Mouse (Mus musculus): ENCODE data around the gene Arrdc2. TPM values are rescaled to one million over a fixed set of nuclear protein-coding genes. Genes with fewer than 3 reads are reported as not detected.
"Not testable (repeated sequence)": the region's sequence is repeated elsewhere in the genome, so short reads cannot be mapped to it uniquely, and the experiment has no call there.

Gene Arrdc2
- polyA plus RNA-seq, 1 experiment: 17.1 TPM

DNA sequence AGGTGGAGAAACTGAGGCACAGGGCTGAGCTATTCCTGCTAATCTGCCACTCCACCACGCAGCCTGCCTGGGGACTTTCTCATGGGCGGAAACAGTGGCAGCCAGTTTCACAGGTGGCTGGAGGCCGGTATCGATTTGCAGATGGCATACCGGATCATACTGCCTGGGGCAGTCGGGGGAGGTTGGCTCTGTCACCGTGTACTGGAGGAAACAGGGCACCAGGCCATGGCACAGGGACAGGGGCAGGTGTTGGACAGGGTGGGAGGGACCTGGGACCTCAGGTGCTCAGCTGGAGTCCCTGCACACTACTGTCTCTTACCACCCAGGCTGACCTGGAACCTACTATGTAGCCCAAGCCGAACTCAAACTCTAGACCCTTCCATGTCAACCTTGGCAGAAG is 13.7 kb downstream of the Arrdc2 start:
- Histone ChIP-seq H3K4me3 (ENCODE audit: control insufficient read depth, low read depth, low read length) (no peak overlapping the region), H3K4me1 (ENCODE audit: control insufficient read depth, insufficient read depth, low read length) (peaks cover 9% of the 10 kb centered on the region), H3K27me3 (ENCODE audit: control insufficient read depth, insufficient read depth, low read length) (no peaks in the 10 kb centered on the region), H3K36me3 (ENCODE audit: control insufficient read depth, insufficient read depth, low read length) (no peaks in the 10 kb centered on the region), H3K27ac (ENCODE audit: control insufficient read depth, insufficient read depth, low read depth, low read length) (no peak overlapping the region)
- TF ChIP-seq POLR2A (IDR thresholded peaks at IDR 0.05; ENCODE audit: control insufficient read depth, low read depth, low read length) (no peak), CTCF (IDR thresholded peaks at IDR 0.05; ENCODE audit: control insufficient read depth, insufficient read depth, insufficient replicate concordance, low read depth, low read length) (no peak)

DNA sequence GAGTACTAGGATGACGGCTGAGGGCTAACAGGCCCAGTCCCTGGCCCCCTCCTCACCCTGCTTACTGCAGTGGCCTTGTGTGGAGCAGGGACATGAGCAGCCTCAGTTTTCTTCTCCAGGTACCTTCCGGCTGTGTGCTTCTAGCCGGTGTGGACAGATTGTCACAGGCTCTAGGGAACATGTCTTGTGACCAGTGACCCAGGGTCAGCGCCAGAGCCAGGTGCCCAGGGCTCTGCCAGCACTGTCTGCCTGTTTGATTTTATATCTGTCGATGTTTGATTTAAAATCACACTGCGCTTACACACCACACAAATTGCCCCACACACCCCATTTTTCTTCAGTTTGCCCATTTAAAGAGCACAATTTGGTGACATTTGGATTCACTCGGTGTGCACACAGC is 15.7 kb downstream of the Arrdc2 start:
- TF ChIP-seq CTCF (IDR thresholded peaks at IDR 0.05; ENCODE audit: control insufficient read depth, insufficient read depth, insufficient replicate concordance, low read depth, low read length) (no peak), POLR2A (IDR thresholded peaks at IDR 0.05; ENCODE audit: control insufficient read depth, low read depth, low read length) (no peak)
- Histone ChIP-seq H3K4me1 (ENCODE audit: control insufficient read depth, insufficient read depth, low read length) (peaks cover 14% of the 10 kb centered on the region), H3K27ac (ENCODE audit: control insufficient read depth, insufficient read depth, low read depth, low read length) (no peak overlapping the region), H3K36me3 (ENCODE audit: control insufficient read depth, insufficient read depth, low read length) (no peaks in the 10 kb centered on the region), H3K27me3 (ENCODE audit: control insufficient read depth, insufficient read depth, low read length) (no peaks in the 10 kb centered on the region), H3K4me3 (ENCODE audit: control insufficient read depth, low read depth, low read length) (no peak overlapping the region)

DNA sequence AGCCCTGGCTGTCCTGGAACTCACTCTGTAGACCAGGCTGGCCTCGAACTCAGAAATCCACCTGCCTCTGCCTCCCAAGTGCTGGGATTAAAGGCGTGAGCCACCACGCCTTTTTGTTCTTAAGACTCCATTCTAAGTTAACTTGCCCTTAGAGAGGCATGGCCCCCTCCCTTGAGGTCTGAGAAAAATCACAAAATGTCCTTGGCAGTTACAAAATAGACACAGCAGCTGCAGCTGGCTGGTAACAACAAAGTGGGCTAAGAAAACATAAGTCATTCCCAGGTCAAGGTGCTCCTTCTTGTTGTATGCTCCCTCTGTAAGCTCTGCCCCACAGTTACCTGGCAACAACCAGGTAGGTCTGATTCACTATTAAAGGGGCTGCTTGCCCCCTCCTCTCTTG is 16.9 kb downstream of the Arrdc2 start:
- not testable (repeated sequence) for H3K27ac ChIP-seq (ENCODE audit: control insufficient read depth, insufficient read depth, low read depth, low read length); H3K4me3 ChIP-seq (ENCODE audit: control insufficient read depth, low read depth, low read length); H3K36me3 ChIP-seq (ENCODE audit: control insufficient read depth, insufficient read depth, low read length); H3K27me3 ChIP-seq (ENCODE audit: control insufficient read depth, insufficient read depth, low read length)
- H3K4me1 ChIP-seq (ENCODE audit: control insufficient read depth, insufficient read depth, low read length): peaks cover 14% of the 10 kb centered on the region

DNA sequence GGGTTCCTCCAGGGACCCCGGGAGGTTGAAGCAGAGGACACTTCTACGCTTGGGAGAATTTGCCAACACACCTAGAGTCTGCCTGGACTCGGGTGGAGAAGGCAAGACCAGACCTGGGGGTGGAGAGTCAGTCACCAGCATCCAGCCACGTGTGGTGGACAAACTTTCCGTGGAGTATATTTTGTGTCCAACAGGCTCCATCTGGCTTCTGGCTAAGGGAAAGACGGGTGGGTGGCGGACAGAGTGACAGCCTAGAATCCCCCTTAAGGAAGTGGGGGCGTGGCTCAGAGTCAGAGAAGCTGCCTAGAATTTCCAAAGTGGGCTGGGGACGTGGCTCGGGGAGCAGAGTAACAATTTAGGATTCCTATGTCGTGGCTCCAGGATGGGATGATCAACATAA is 17.5 kb downstream of the Arrdc2 start:
- TF ChIP-seq CTCF (IDR thresholded peaks at IDR 0.05; ENCODE audit: control insufficient read depth, insufficient read depth, insufficient replicate concordance, low read depth, low read length) (no peak), POLR2A (IDR thresholded peaks at IDR 0.05; ENCODE audit: control insufficient read depth, low read depth, low read length) (no peak)
- no peaks in the 10 kb centered on the region for H3K27me3 ChIP-seq (ENCODE audit: control insufficient read depth, insufficient read depth, low read length)
- no peaks in the 10 kb centered on the region for H3K36me3 ChIP-seq (ENCODE audit: control insufficient read depth, insufficient read depth, low read length)
- H3K27ac ChIP-seq (ENCODE audit: control insufficient read depth, insufficient read depth, low read depth, low read length): no peak overlapping the region
- no peak overlapping the region for H3K4me3 ChIP-seq (ENCODE audit: control insufficient read depth, low read depth, low read length)
- H3K4me1 ChIP-seq (ENCODE audit: control insufficient read depth, insufficient read depth, low read length): peaks cover 17% of the 10 kb centered on the region

DNA sequence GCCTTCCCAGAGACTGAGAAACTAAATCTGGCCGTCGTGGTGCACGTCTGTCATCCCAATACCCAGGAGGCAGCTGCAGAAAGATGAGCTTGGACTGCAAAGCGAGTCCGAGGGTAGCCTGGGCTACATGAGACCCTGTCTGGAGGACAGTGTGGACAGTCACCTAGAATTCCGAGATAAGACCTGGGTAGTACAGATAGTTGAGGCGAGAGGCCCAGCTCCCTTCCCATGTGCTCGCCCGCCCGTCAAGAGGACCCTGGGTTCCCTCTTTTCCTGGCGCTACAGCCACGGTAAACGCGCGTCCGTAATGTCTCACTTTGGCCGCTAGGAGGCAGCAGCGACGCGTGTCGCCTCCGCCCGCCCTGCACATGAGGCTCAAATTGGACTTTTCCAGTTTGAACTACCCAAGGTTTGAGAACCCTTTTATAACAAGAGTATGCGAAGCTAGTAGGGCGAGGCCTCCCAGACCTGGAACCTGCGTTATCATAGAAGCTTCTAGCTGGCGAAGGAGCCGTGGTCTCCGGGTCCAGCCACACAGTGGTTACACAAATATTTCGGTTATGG is 18.0 kb downstream of the Arrdc2 start:
- Histone ChIP-seq H3K4me3 (ENCODE audit: control insufficient read depth, low read depth, low read length) (no peak overlapping the region), H3K27ac (ENCODE audit: control insufficient read depth, insufficient read depth, low read depth, low read length) (no peak overlapping the region), H3K36me3 (ENCODE audit: control insufficient read depth, insufficient read depth, low read length) (no peaks in the 10 kb centered on the region), H3K27me3 (ENCODE audit: control insufficient read depth, insufficient read depth, low read length) (no peaks in the 10 kb centered on the region), H3K4me1 (ENCODE audit: control insufficient read depth, insufficient read depth, low read length) (peaks cover 22% of the 10 kb centered on the region)
- TF ChIP-seq CTCF (IDR thresholded peaks at IDR 0.05; ENCODE audit: control insufficient read depth, insufficient read depth, insufficient replicate concordance, low read depth, low read length) (peak; percentile 99), POLR2A (IDR thresholded peaks at IDR 0.05; ENCODE audit: control insufficient read depth, low read depth, low read length) (no peak)

DNA sequence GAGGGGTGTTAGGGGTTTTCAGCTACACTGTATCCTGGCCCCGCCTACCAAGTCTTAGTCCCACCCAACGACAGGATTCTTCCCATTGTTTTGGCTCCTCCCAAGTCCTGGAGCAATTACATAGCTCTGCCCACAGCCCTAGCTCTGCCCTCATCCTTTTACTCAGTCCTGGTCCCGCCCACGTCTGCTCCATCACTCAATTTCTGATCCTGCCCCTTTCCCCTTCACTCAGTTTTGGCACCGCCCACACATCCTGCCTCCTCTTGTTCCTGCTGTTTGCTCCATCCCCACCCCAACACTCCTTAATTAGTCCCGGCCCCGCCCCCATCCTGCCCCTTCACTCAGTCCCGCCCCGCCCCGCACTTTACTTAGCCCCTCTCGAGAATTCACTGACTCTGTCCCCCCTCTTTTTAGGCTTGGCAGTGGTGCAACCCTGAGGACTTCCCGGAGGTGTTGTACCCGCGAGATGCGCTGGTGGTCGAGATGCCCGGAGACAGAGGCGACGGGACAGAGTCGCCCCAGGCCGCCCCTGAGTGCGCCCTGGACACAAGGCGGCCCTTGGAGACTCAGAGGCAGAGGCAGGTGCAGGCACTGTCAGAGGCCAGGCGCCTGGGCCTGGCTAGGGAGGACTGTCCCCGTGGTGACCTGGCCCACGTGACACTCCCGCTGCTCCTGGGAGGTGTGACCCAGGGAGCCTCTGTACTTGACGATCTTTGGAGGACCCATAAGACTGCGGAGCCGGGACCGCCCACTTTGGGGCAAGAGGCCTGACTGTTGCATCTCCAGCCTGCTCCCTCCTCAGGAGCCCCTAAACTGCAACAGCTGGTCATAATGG is 19.2 kb downstream of the Arrdc2 start:
- TF ChIP-seq CTCF (IDR thresholded peaks at IDR 0.05; ENCODE audit: control insufficient read depth, insufficient read depth, insufficient replicate concordance, low read depth, low read length): no peak
- TF ChIP-seq POLR2A (IDR thresholded peaks at IDR 0.05; ENCODE audit: control insufficient read depth, low read depth, low read length): no peak
- no peak overlapping the region for H3K27ac ChIP-seq (ENCODE audit: control insufficient read depth, insufficient read depth, low read depth, low read length)
- H3K4me1 ChIP-seq (ENCODE audit: control insufficient read depth, insufficient read depth, low read length): peaks cover 23% of the 10 kb centered on the region
- H3K27me3 ChIP-seq (ENCODE audit: control insufficient read depth, insufficient read depth, low read length): no peaks in the 10 kb centered on the region
- no peaks in the 10 kb centered on the region for H3K36me3 ChIP-seq (ENCODE audit: control insufficient read depth, insufficient read depth, low read length)
- no peak overlapping the region for H3K4me3 ChIP-seq (ENCODE audit: control insufficient read depth, low read depth, low read length)

DNA sequence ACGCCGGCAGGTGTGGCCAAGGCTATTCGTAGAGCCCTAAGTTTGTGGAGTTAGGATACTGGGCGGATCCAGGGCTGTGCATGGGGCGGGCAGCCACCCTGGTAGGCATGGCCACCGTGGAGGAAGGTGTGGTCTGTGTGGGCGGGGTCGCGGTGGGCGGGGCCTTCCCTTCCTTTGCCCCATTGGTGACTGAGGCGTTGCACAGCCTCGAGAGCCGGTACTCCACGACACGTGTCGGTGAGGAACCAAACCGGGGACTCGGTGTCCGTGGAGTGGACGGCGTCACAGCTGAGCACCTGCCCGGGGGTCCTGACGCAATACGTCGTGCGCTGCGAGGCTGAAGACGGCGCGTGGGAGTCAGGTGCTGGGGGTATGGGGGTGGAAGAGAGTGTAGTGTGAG is 22.8 kb downstream of the Arrdc2 start:
- Histone ChIP-seq H3K4me1 (ENCODE audit: control insufficient read depth, insufficient read depth, low read length) (peaks cover 19% of the 10 kb centered on the region), H3K4me3 (ENCODE audit: control insufficient read depth, low read depth, low read length) (peak overlapping the region; percentile 52), H3K27me3 (ENCODE audit: control insufficient read depth, insufficient read depth, low read length) (no peaks in the 10 kb centered on the region), H3K36me3 (ENCODE audit: control insufficient read depth, insufficient read depth, low read length) (no peaks in the 10 kb centered on the region), H3K27ac (ENCODE audit: control insufficient read depth, insufficient read depth, low read depth, low read length) (no peak overlapping the region)
- no peak for TF ChIP-seq CTCF (IDR thresholded peaks at IDR 0.05; ENCODE audit: control insufficient read depth, insufficient read depth, insufficient replicate concordance, low read depth, low read length)
- TF ChIP-seq POLR2A (IDR thresholded peaks at IDR 0.05; ENCODE audit: control insufficient read depth, low read depth, low read length): no peak
